Mouse (Mus musculus): ENCODE measurements around the gene Robo2.
"Not testable (repeated sequence)": the region's sequence is repeated elsewhere in the genome, so short reads cannot be mapped to it uniquely, and the experiment has no call there.

Robo2 gene

GRCm38 (mm10) chr16:74061951-74062350 lies 349.7 kb downstream of the Robo2 start:
- DNase-seq: no peak

- DNase-seq: no peak
Observed at GRCm38 (mm10) chr16:74061479-74061878, 350.1 kb downstream of the Robo2 start.

- no peak for DNase-seq
Observed at GRCm38 (mm10) chr16:74056886-74057285, 354.7 kb downstream of the Robo2 start.

GRCm38 (mm10) chr16:74056210-74056609 lies 355.4 kb downstream of the Robo2 start:
- DNase-seq: no peak

GRCm38 (mm10) chr16:74055061-74055751 lies 356.4 kb downstream of the Robo2 start:
- peak; percentile 7 to 21 for DNase-seq

GRCm38 (mm10) chr16:74049467-74049866 lies 362.2 kb downstream of the Robo2 start:
- DNase-seq: no peak

- DNase-seq: no peak
Observed at GRCm38 (mm10) chr16:74048980-74049379, 362.6 kb downstream of the Robo2 start.

GRCm38 (mm10) chr16:74047232-74047631 lies 364.4 kb downstream of the Robo2 start:
- DNase-seq: no peak

GRCm38 (mm10) chr16:74040797-74041196 lies 370.8 kb downstream of the Robo2 start:
- DNase-seq: not testable (repeated sequence)

- DNase-seq: no peak
Observed at GRCm38 (mm10) chr16:74027822-74028221, 383.8 kb downstream of the Robo2 start.

GRCm38 (mm10) chr16:74022281-74022978 lies 389.2 kb downstream of the Robo2 start:
- DNase-seq: no peak

- no peak for DNase-seq
Observed at GRCm38 (mm10) chr16:74005767-74006166, 405.9 kb downstream of the Robo2 start.

GRCm38 (mm10) chr16:74001331-74001730 lies 410.3 kb downstream of the Robo2 start:
- DNase-seq: no peak

- DNase-seq: no peak
Observed at GRCm38 (mm10) chr16:73991212-73991611, 420.4 kb downstream of the Robo2 start.

- no peak for DNase-seq
Observed at GRCm38 (mm10) chr16:73969573-73969972, 442.1 kb downstream of the Robo2 start.

- DNase-seq: no peak
Observed at GRCm38 (mm10) chr16:73964366-73964926, 447.2 kb downstream of the Robo2 start.

- no peak for DNase-seq
Observed at GRCm38 (mm10) chr16:73959479-73959970, 452.1 kb downstream of the Robo2 start.

GRCm38 (mm10) chr16:73958524-73958846 lies 453.1 kb downstream of the Robo2 start:
- no peak for DNase-seq

- DNase-seq: no peak
Observed at GRCm38 (mm10) chr16:73957675-73958523, 453.7 kb downstream of the Robo2 start.

- DNase-seq: no peak
Observed at GRCm38 (mm10) chr16:73946171-73946570, 465.5 kb downstream of the Robo2 start.

GRCm38 (mm10) chr16:73940211-73940541 lies 471.4 kb downstream of the Robo2 start:
- no peak for DNase-seq

GRCm38 (mm10) chr16:73939423-73940210 lies 472.0 kb downstream of the Robo2 start:
- no peak for DNase-seq

All from cerebellum, adult 18-20 months (tissue).